Mouse (Mus musculus) midbrain, embryonic 10.5 days (tissue): ENCODE data around the gene Sbds. TPM values are rescaled to one million over a fixed set of nuclear protein-coding genes. Genes with fewer than 3 reads are reported as not detected.

Source experiments
- polyA plus RNA-seq: library from polyadenylated mRNA; unstranded; fragments of >200 nt; fragmentation: Nextera tagmentation; extraction: Ambion mirVana; gene quantifications from 2 replicates; pipeline ENCODE4 v1.2.1, GENCODE M21; 2016

Gene Sbds
- polyA plus RNA-seq, 1 experiment from 2014 or later: 80.9 TPM

Other genes starting within 250 kb of the Sbds start
- 33.3 and 36.0 TPM in 2 replicates for gene Asl, start 226.3 kb downstream of the Sbds start, polyA plus RNA-seq
- gene Crcp, start 226.2 kb downstream of the Sbds start, polyA plus RNA-seq: 63.8 and 65.9 TPM in 2 replicates
- gene Tpst1, start 182.2 kb downstream of the Sbds start, polyA plus RNA-seq: 57.5 and 60.4 TPM in 2 replicates
- gene Kctd7, start 110.7 kb downstream of the Sbds start, polyA plus RNA-seq: 6.3 and 7.2 TPM in 2 replicates
- gene Rabgef1, start 83.7 kb downstream of the Sbds start, polyA plus RNA-seq: 25.0 and 28.4 TPM in 2 replicates
- 37.0 and 37.5 TPM in 2 replicates for gene Tmem248, start 38.4 kb downstream of the Sbds start, polyA plus RNA-seq
- gene Tyw1, start 89 bp upstream of the Sbds start, polyA plus RNA-seq: 35.0 and 36.1 TPM in 2 replicates
- 0.33 and 0.45 TPM in 2 replicates for gene Caln1, start 113.9 kb upstream of the Sbds start, polyA plus RNA-seq
- not detected in 2 replicates for gene A330070K13Rik, start 129.1 kb upstream of the Sbds start, polyA plus RNA-seq